Mouse (Mus musculus) liver, embryonic 11.5 days (tissue): Measurements from ENCODE around the gene Slc45a3. TPM values are rescaled to one million over a fixed set of nuclear protein-coding genes. Genes with fewer than 3 reads are reported as not detected.

ENCODE experiments used
- ATAC-seq: fragments of 200-750 bp; cut with Nextera tagmentation; replicated peaks from 2 replicates; pipeline ENCODE4 v1.8.0; 2017; ENCODE audit warnings: moderate number of reproducible peaks, mild to moderate bottlenecking, moderate TSS enrichment, moderate library complexity; ENCODE audit not compliant: low FRiP score
- DNase-seq: peaks from one replicate; pipeline ENCODE4 v3.0.0-alpha.2; 2017; ENCODE audit warnings: low spot score
- H3K27ac ChIP-seq: fragments of 300-500 bp; sonication (generic); 2 replicates; pipeline ENCODE4 v1.5.1; 2014; ENCODE audit warnings: mild to moderate bottlenecking, low read depth, low read length, control low read depth
- H3K27me3 ChIP-seq: fragments of 300-500 bp; sonication (generic); replicated peaks from 2 replicates; pipeline ENCODE4 v1.6.1; 2014; ENCODE audit warnings: low read length, mixed read lengths; ENCODE audit not compliant: control insufficient read depth, insufficient read depth
- H3K36me3 ChIP-seq: fragments of 300-500 bp; sonication (generic); 2 replicates; pipeline ENCODE4 v1.6.1; 2014; ENCODE audit warnings: mild to moderate bottlenecking, low read length, moderate library complexity, mixed read lengths; ENCODE audit not compliant: control insufficient read depth, insufficient read depth
- H3K4me1 ChIP-seq: fragments of 300-500 bp; sonication (generic); replicated peaks from 2 replicates; pipeline ENCODE4 v1.6.1; 2014; ENCODE audit warnings: low read length, mixed read lengths; ENCODE audit not compliant: control insufficient read depth, insufficient read depth
- H3K4me2 ChIP-seq: fragments of 300-500 bp; sonication (generic); 2 replicates; pipeline ENCODE4 v1.6.1; 2014; ENCODE audit warnings: mild to moderate bottlenecking, control low read depth, moderate library complexity
- H3K4me3 ChIP-seq: fragments of 300-500 bp; sonication (generic); 2 replicates; pipeline ENCODE4 v1.5.1; 2014; ENCODE audit warnings: low read depth, low read length, control low read depth
- H3K9ac ChIP-seq: fragments of 300-500 bp; sonication (generic); 2 replicates; pipeline ENCODE4 v1.6.1; 2014; ENCODE audit warnings: low read depth, low read length, control low read depth
- H3K9me3 ChIP-seq: fragments of 300-500 bp; sonication (generic); 2 replicates; pipeline ENCODE4 v1.6.1; 2016; ENCODE audit warnings: low read length, inconsistent platforms, mixed read lengths; ENCODE audit not compliant: control insufficient read depth
- WGBS: fragments of 180-500 bp; shearing (Covaris S2); extraction: QIAGEN DNeasy Blood & Tissue Kit; methylation state at CpG from one replicate; pipeline ENCODE4 v1.1.7; 2014; 5-methylcytosine and 5-hydroxymethylcytosine counted together
- polyA plus RNA-seq: library from polyadenylated mRNA; unstranded; fragments of >200 nt; fragmentation: Nextera tagmentation; extraction: Ambion mirVana; gene quantifications from 2 replicates; pipeline ENCODE4 v1.2.1, GENCODE M21; 2014

Slc45a3 gene
- polyA plus RNA-seq, 1 experiment from 2014 or later, result 3.8 TPM

GRCm38 (mm10) chr1:132007282-132007815 is 44.6 kb downstream of the Slc45a3 start, which contains the start of gene Elk4:
TSS of gene Elk4 (plus strand) at chr1:132007607.
- Histone ChIP-seq H3K9ac (peak within 1 kb of the TSS; percentile 97), H3K36me3 (no peaks in the 10 kb centered on the region), H3K4me1 (peaks cover 23% of the 10 kb centered on the region), H3K9me3 (no peaks in the 10 kb centered on the region), H3K27me3 (no peaks in the 10 kb centered on the region), H3K4me3 (peak within 1 kb of the TSS; percentile 80), H3K4me2 (peak within 1 kb of the TSS; percentile 91), H3K27ac (peak within 1 kb of the TSS; percentile 97)
- under 1% methylated on average over 61 of the region's 61 CpGs for WGBS
- DNase-seq (peak; percentile 97), ATAC-seq (peak; percentile 86)

DNA sequence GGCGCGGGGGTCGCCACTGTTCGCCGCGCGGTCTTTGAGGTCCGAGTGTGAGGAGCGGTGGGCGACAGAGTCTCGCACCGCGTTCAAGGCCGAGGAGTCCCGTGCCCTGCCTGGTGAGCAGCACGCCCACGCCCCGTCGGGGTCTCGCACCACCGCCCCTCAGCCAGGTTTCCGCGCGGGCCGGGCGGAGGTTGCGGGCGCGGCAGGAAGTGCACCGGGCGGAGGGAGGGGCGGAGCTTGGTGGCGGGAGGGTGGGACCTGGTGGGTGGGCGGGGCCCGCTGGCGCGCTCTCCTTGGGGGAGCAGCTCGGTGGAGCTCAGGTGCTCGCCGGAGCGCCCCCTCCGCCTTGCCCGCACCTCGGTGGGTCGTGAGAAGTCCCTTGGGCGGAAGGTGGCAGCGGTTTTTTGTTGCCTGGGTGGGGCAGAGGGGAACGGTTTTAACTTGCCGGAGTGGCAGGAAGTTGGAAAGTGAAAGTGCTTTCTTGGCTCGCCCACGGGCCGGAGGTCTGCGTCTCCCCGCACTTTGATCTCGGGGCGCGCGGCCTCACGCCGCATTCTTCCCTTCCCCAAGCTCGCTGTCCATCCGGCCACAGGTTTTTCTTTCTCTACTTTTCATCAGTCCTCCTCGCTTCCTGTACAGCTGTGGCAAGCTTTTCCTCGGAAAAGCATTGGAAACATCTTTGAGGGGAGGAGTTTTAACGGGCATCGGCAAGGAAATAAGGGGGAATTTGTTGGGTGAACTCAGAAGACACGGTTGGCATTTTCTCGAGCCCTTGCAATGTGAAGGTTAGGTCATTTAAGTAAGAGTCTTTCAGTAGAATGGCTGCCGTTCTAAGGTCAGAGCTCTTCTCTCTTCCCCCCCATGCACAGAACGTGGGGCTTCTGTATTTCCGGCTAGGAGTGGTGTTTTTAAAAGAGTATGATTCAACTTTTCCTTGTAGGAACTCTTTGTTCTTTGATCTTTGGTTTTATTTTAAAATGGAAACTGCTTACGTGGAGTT is 45.4 kb downstream of the Slc45a3 start:
- peak; percentile 87 for ATAC-seq
- H3K4me1 ChIP-seq, result peaks cover 23% of the 10 kb centered on the region
- H3K4me2 ChIP-seq, result peak overlapping the region; percentile 91
- H3K27ac ChIP-seq, result peak overlapping the region; percentile 97
- peak overlapping the region; percentile 80 for H3K4me3 ChIP-seq
- peak; percentile 92 for DNase-seq
- no peaks in the 10 kb centered on the region for H3K27me3 ChIP-seq
- no peaks in the 10 kb centered on the region for H3K9me3 ChIP-seq
- no peaks in the 10 kb centered on the region for H3K36me3 ChIP-seq
- peak overlapping the region; percentile 97 for H3K9ac ChIP-seq
- WGBS, result 1% methylated on average over 67 of the region's 72 CpGs

DNA sequence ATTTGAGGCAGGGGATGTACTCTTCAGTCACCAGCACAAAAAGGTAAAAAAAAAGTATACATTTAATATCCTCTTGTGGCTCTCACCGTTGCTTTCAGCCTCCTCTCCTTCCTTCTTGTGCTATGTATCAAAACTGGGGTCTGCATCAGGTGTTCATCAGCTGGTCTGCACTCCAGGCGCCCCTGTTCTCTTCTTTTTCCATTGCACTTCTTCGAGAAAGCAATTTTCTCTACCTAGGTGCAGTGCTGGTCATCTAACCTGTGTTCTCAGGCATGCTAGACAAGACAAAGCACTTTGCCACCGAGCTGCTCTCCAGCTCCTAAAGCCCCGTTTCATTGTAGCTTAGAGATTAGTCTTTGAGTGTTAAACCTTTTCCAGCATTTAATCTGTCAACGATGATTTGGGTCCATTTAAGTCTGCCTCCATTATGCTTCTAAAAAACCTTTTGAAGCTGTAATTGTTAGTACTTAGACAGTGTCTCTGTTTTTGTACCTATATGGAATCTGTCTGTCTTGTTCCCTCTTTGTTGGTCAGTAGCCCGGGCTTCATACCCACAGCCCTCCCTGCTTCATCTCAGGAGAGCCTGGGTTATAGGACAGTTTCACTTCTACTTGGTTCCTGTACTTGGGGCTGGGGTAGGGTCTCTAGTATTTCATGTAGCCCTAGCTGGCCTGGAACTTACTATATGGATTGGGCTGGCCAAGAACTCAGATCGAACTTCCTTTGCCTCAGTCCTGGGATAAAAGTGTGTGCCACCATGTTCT is 46.3 kb downstream of the Slc45a3 start:
- Histone ChIP-seq H3K27ac (peak overlapping the region; percentile 97; the same call in 1 of the 2 replicates), H3K4me2 (peak overlapping the region; percentile 91), H3K4me3 (peak overlapping the region; percentile 80), H3K9ac (peak overlapping the region; percentile 97), H3K27me3 (no peaks in the 10 kb centered on the region), H3K4me1 (peaks cover 21% of the 10 kb centered on the region), H3K9me3 (no peaks in the 10 kb centered on the region), H3K36me3 (no peaks in the 10 kb centered on the region; the same call in 1 of the 2 replicates)
- ATAC-seq (no peak), DNase-seq (no peak)
- WGBS, result 36% methylated on average over 8 of the region's 8 CpGs

DNA sequence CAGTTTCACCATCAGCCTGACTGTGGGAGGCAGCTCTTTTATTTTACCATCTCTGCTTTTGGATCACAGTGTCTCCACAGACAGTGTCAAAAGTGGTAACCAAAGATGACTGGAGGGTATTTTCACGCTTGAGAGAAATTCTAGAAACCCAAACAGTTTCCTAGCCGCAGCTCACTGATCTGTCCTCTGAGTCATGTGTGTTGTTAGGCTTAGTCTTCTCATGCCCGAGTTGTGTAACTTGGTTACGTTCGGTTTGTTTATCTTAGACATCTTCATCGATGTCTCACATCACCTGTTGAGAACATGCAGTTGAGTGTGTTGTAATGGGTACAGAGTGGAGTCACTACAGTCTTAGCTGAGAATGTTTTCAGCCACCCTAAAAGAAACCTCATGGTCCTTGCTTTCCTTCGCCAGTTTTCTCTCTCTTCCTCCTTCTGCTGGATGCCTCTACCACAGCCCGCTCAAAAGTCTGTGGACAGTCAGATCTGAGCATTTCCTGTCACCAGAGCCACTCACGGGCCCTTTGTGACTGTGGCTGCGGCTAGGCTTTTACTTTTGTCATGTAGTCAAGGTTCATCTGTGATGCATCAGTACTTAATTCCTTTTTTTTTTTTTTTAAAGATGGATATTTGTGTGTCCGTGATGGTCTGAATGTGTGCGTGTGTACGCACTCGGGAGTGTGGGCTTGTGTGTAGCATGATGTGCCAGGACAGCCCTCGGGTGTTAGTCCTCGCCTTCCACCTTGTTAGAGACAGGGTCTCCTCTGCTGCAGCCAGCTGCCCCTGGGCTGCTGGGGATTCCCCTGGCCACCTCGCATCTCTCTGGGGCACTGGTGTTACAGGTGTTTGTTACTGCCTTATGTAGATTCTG is 48.1 kb downstream of the Slc45a3 start:
- DNase-seq (no peak), ATAC-seq (no peak)
- 71% methylated on average over 17 of the region's 17 CpGs for WGBS
- Histone ChIP-seq H3K27me3 (no peaks in the 10 kb centered on the region), H3K4me3 (no peak overlapping the region), H3K4me2 (peak overlapping the region; percentile 17; the same call in 1 of the 2 replicates), H3K4me1 (peaks cover 21% of the 10 kb centered on the region), H3K9ac (no peak overlapping the region), H3K27ac (no peak overlapping the region), H3K36me3 (peaks cover 10% of the 10 kb centered on the region), H3K9me3 (no peaks in the 10 kb centered on the region)

DNA sequence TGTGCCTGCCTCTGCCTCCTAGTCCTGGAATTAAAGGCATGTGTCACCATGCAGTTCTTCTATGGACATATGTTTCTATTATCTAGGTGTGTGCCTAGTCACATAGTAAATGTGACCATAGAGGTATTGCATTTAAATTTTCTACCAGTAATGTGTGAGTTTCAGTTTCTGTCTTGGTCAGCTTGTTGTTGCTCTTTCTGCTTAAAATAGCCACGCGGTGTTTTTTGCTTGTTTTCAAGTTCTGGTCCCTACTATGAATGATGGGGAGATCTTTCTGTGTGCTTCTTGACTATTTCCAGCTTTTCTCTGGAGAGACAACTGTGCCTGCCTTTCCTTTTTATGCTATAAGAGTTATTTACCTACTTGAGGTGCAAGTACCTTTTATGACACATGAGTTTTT is 49.0 kb downstream of the Slc45a3 start:
- peaks cover 18% of the 10 kb centered on the region for H3K4me1 ChIP-seq
- no peak for DNase-seq
- no peak for ATAC-seq
- no peaks in the 10 kb centered on the region for H3K9me3 ChIP-seq
- 80% methylated on average over 2 of the region's 2 CpGs for WGBS
- H3K27ac ChIP-seq, result no peak overlapping the region
- no peaks in the 10 kb centered on the region for H3K27me3 ChIP-seq
- H3K4me2 ChIP-seq, result no peak overlapping the region
- no peak overlapping the region for H3K9ac ChIP-seq
- peaks cover 15% of the 10 kb centered on the region for H3K36me3 ChIP-seq
- no peak overlapping the region for H3K4me3 ChIP-seq

DNA sequence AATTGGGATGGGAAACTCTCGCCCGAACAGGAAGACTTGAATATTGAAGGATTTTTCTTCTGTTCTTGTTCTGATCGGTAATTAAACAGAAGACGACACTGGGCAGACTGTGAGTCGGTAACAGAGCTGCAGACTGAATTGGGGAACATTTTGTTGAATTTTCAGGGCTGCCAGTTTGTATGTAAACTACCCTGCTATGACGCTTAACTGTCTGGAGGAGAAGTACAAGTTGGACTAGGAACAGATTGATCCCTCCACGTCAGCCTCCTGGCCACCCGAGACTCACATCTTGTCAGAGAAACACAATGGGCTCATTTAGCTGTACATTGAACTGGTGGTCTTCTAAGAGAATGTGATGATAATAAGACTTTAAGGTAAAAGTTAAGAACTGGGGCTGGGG is 50.1 kb downstream of the Slc45a3 start:
- Histone ChIP-seq H3K4me2 (no peak overlapping the region), H3K27ac (no peak overlapping the region), H3K9me3 (no peaks in the 10 kb centered on the region), H3K36me3 (peaks cover 19% of the 10 kb centered on the region), H3K4me3 (no peak overlapping the region), H3K27me3 (no peaks in the 10 kb centered on the region), H3K9ac (no peak overlapping the region), H3K4me1 (peaks cover 18% of the 10 kb centered on the region)
- DNase-seq (no peak), ATAC-seq (no peak)
- 91% methylated on average over 8 of the region's 8 CpGs for WGBS

GRCm38 (mm10) chr1:132014800-132015199 is 52.0 kb downstream of the Slc45a3 start:
- WGBS, result 93% methylated on average over 1 of the region's 1 CpGs
- H3K4me1 ChIP-seq, result peaks cover 9% of the 10 kb centered on the region
- H3K36me3 ChIP-seq, result peaks cover 29% of the 10 kb centered on the region
- H3K9me3 ChIP-seq, result no peaks in the 10 kb centered on the region
- no peak overlapping the region for H3K27ac ChIP-seq
- ATAC-seq, result no peak
- no peaks in the 10 kb centered on the region for H3K27me3 ChIP-seq
- no peak overlapping the region for H3K4me3 ChIP-seq
- DNase-seq, result no peak
- H3K4me2 ChIP-seq, result no peak overlapping the region
- H3K9ac ChIP-seq, result no peak overlapping the region

- Histone ChIP-seq H3K36me3 (peaks cover 38% of the 10 kb centered on the region), H3K9ac (no peak overlapping the region), H3K27me3 (no peaks in the 10 kb centered on the region), H3K4me3 (no peak overlapping the region), H3K4me2 (no peak overlapping the region), H3K9me3 (no peaks in the 10 kb centered on the region), H3K4me1 (no peaks in the 10 kb centered on the region), H3K27ac (no peak overlapping the region)
- ATAC-seq (no peak), DNase-seq (no peak)
- 83% methylated on average over 1 of the region's 1 CpGs for WGBS
These were observed 53.9 kb downstream of the Slc45a3 start for GRCm38 (mm10) chr1:132016691-132017090.
